Mouse (Mus musculus) midbrain, embryonic 13.5 days (tissue): ENCODE measurements at regions not wholly inside any gene's neighbourhood (a gene's known extent, or its start where the extent isn't known, plus 50 kb on each side); places are given as distances from the start of the nearest gene placed in this dataset.
A peak's percentile ranks its signal among the peaks of the same experiment; 100 is the strongest.

Experiments used
- ATAC-seq: fragments of 200-750 bp; cut with Nextera tagmentation; 2 replicates; pipeline ENCODE4 v1.8.0; 2017; ENCODE audit warnings: mild to moderate bottlenecking, moderate TSS enrichment, moderate library complexity
- H3K27ac ChIP-seq: fragments of 300-500 bp; sonication (generic); 2 replicates; pipeline ENCODE4 v1.5.1; 2015; ENCODE audit warnings: inconsistent platforms, mild to moderate bottlenecking, moderate library complexity
- H3K27me3 ChIP-seq: fragments of 300-500 bp; sonication (generic); 2 replicates; pipeline ENCODE4 v1.6.1; 2015; ENCODE audit warnings: mild to moderate bottlenecking, inconsistent platforms
- H3K36me3 ChIP-seq: fragments of 300-500 bp; sonication (generic); 2 replicates; pipeline ENCODE4 v1.6.1; 2015; ENCODE audit warnings: mild to moderate bottlenecking, inconsistent platforms
- H3K4me1 ChIP-seq: fragments of 300-500 bp; sonication (generic); replicated peaks from 2 replicates; pipeline ENCODE4 v1.6.1; 2015; ENCODE audit warnings: inconsistent platforms
- H3K4me2 ChIP-seq: fragments of 300-500 bp; sonication (generic); replicated peaks from 2 replicates; pipeline ENCODE4 v1.6.1; 2015; ENCODE audit warnings: moderate library complexity, mild to moderate bottlenecking, inconsistent platforms
- H3K4me3 ChIP-seq: fragments of 300-500 bp; sonication (generic); replicated peaks from 2 replicates; pipeline ENCODE4 v1.5.1; 2015; ENCODE audit warnings: mild to moderate bottlenecking, inconsistent platforms
- H3K9ac ChIP-seq: fragments of 300-500 bp; sonication (generic); replicated peaks from 2 replicates; pipeline ENCODE4 v1.6.1; 2015; ENCODE audit warnings: mild to moderate bottlenecking, inconsistent platforms
- H3K9me3 ChIP-seq: fragments of 300-500 bp; sonication (generic); 2 replicates; pipeline ENCODE4 v1.6.1; 2016; ENCODE audit warnings: mild to moderate bottlenecking, inconsistent platforms
- WGBS: fragments of 180-500 bp; shearing (Covaris S2); methylation state at CpG from one replicate; pipeline ENCODE4 v1.1.7; 2015; 5-methylcytosine and 5-hydroxymethylcytosine counted together

GRCm38 (mm10) chr1:69746575-69747290 is 59.7 kb upstream of the Ikzf2 start:
- no peaks in the 10 kb centered on the region for H3K27me3 ChIP-seq
- WGBS: 86% methylated on average over 5 of the region's 5 CpGs
- no peaks in the 10 kb centered on the region for H3K36me3 ChIP-seq

GRCm38 (mm10) chr1:69752724-69753123 is 65.7 kb upstream of the Ikzf2 start:
- Histone ChIP-seq H3K27me3 (no peaks in the 10 kb centered on the region), H3K9ac (no peak overlapping the region), H3K36me3 (no peaks in the 10 kb centered on the region), H3K4me1 (no peaks in the 10 kb centered on the region), H3K9me3 (no peaks in the 10 kb centered on the region), H3K4me2 (no peak overlapping the region), H3K4me3 (no peak overlapping the region), H3K27ac (no peak overlapping the region)
- ATAC-seq: no peak
- 82% methylated on average over 1 of the region's 1 CpGs for WGBS

More at GRCm38 (mm10) chr1:69746575-69747290, 59.7 kb upstream of the Ikzf2 start:
- Histone ChIP-seq H3K9me3 (no peaks in the 10 kb centered on the region), H3K4me3 (no peak overlapping the region), H3K9ac (no peak overlapping the region), H3K4me1 (no peaks in the 10 kb centered on the region), H3K4me2 (no peak overlapping the region), H3K27ac (no peak overlapping the region)
- ATAC-seq: no peak

- H3K9ac ChIP-seq: no peak overlapping the region
- no peaks in the 10 kb centered on the region for H3K36me3 ChIP-seq
- ATAC-seq: no peak
- H3K4me3 ChIP-seq: no peak overlapping the region
- H3K27me3 ChIP-seq: no peaks in the 10 kb centered on the region
- 98% methylated on average over 1 of the region's 1 CpGs for WGBS
- no peaks in the 10 kb centered on the region for H3K4me1 ChIP-seq
- no peak overlapping the region for H3K27ac ChIP-seq
- H3K9me3 ChIP-seq: no peaks in the 10 kb centered on the region
- no peak overlapping the region for H3K4me2 ChIP-seq
Measured at GRCm38 (mm10) chr1:69757702-69758101, 69.1 kb upstream of the Spag16 start.

GRCm38 (mm10) chr1:69759544-69759943 is 67.2 kb upstream of the Spag16 start:
- 72% methylated on average over 13 of the region's 13 CpGs for WGBS
- H3K9me3 ChIP-seq: no peaks in the 10 kb centered on the region
- H3K27ac ChIP-seq: no peak overlapping the region
- H3K4me1 ChIP-seq: no peaks in the 10 kb centered on the region
- H3K27me3 ChIP-seq: no peaks in the 10 kb centered on the region
- no peak overlapping the region for H3K4me2 ChIP-seq
- H3K4me3 ChIP-seq: no peak overlapping the region
- ATAC-seq: no peak
- no peaks in the 10 kb centered on the region for H3K36me3 ChIP-seq
- no peak overlapping the region for H3K9ac ChIP-seq

GRCm38 (mm10) chr1:69768714-69769113 is 58.1 kb upstream of the Spag16 start:
- WGBS: 27% methylated on average over 11 of the region's 11 CpGs
- ATAC-seq: 0 out of 2 replicates have a peak, but pooled peaks have one; percentile 27

GRCm38 (mm10) chr1:69770209-69770608 is 56.6 kb upstream of the Spag16 start:
- H3K27me3 ChIP-seq: no peaks in the 10 kb centered on the region
- 88% methylated on average over 8 of the region's 8 CpGs for WGBS
- H3K9me3 ChIP-seq: no peaks in the 10 kb centered on the region
- ATAC-seq: no peak
- H3K4me3 ChIP-seq: no peak overlapping the region
- H3K4me1 ChIP-seq: peaks cover 6% of the 10 kb centered on the region; the same call in 1 of the 2 replicates
- no peak overlapping the region for H3K9ac ChIP-seq
- H3K27ac ChIP-seq: no peak overlapping the region
- no peak overlapping the region for H3K4me2 ChIP-seq
- no peaks in the 10 kb centered on the region for H3K36me3 ChIP-seq

More at GRCm38 (mm10) chr1:69768714-69769113, 58.1 kb upstream of the Spag16 start:
- Histone ChIP-seq H3K9me3 (no peaks in the 10 kb centered on the region), H3K36me3 (no peaks in the 10 kb centered on the region), H3K9ac (no peak overlapping the region), H3K4me1 (peaks cover 6% of the 10 kb centered on the region; the same call in 1 of the 2 replicates), H3K27ac (no peak overlapping the region), H3K27me3 (no peaks in the 10 kb centered on the region), H3K4me3 (no peak overlapping the region), H3K4me2 (peak overlapping the region; percentile 22; the same call in 1 of the 2 replicates)

GRCm38 (mm10) chr1:69771436-69771835 is 55.3 kb upstream of the Spag16 start:
- Histone ChIP-seq H3K9me3 (no peaks in the 10 kb centered on the region), H3K27ac (no peak overlapping the region), H3K27me3 (no peaks in the 10 kb centered on the region), H3K9ac (no peak overlapping the region), H3K36me3 (no peaks in the 10 kb centered on the region), H3K4me3 (no peak overlapping the region), H3K4me1 (peaks cover 6% of the 10 kb centered on the region; the same call in 1 of the 2 replicates), H3K4me2 (no peak overlapping the region)
- whole genome bisulfite sequencing: 92% methylated on average over 2 of the region's 2 CpGs
- no peak for ATAC-seq

- no peak overlapping the region for H3K27ac ChIP-seq
- H3K36me3 ChIP-seq: no peaks in the 10 kb centered on the region
- ATAC-seq: no peak
- 61% methylated on average over 4 of the region's 4 CpGs for WGBS
- H3K9ac ChIP-seq: no peak overlapping the region
- no peak overlapping the region for H3K4me2 ChIP-seq
- H3K4me1 ChIP-seq: no peaks in the 10 kb centered on the region
- H3K9me3 ChIP-seq: no peaks in the 10 kb centered on the region
- H3K4me3 ChIP-seq: no peak overlapping the region
- H3K27me3 ChIP-seq: no peaks in the 10 kb centered on the region
Measured at GRCm38 (mm10) chr1:69775589-69775988, 51.2 kb upstream of the Spag16 start.
